Mouse (Mus musculus): ENCODE measurements around the gene Gm20481.
A peak's percentile ranks its signal among the peaks of the same experiment; 100 is the strongest.
"Not testable (repeated sequence)": the region's sequence is repeated elsewhere in the genome, so short reads cannot be mapped to it uniquely, and the experiment has no call there.

The Gm20481 gene

GRCm38 (mm10) chr17:35005158-35005557, 35.4 kb downstream of the Gm20481 start:
- peak in 1 of 2 experiments; percentile 12 for DNase-seq

- not testable (repeated sequence) for DNase-seq
These were observed 36.2 kb downstream of the Gm20481 start for GRCm38 (mm10) chr17:35005902-35006301.

GRCm38 (mm10) chr17:35007387-35007991, 37.8 kb downstream of the Gm20481 start:
- DNase-seq: no peak

- DNase-seq: peak; percentile 76 to 82
These were observed 39.9 kb downstream of the Gm20481 start for GRCm38 (mm10) chr17:35009586-35009985.

GRCm38 (mm10) chr17:35011440-35011839, 41.7 kb downstream of the Gm20481 start:
- DNase-seq: peak in 1 of 2 experiments; percentile 7

GRCm38 (mm10) chr17:35012430-35012829, 42.7 kb downstream of the Gm20481 start:
- DNase-seq: peak in 1 of 2 experiments; percentile 21

- DNase-seq: peak; percentile 8 to 20
These were observed 43.5 kb downstream of the Gm20481 start for GRCm38 (mm10) chr17:35013221-35013620.

- peak in 1 of 2 experiments; percentile 14 for DNase-seq
These were observed 45.6 kb downstream of the Gm20481 start for GRCm38 (mm10) chr17:35015296-35015695.

GRCm38 (mm10) chr17:35016376-35016775, 46.7 kb downstream of the Gm20481 start, which contains the start of gene Vwa7:
Vwa7 (plus strand) TSS chr17:35016579.
- DNase-seq: peak; percentile 88 to 90

GRCm38 (mm10) chr17:35016791-35017705, 47.3 kb downstream of the Gm20481 start:
- peak; percentile 49 to 53 for DNase-seq

GRCm38 (mm10) chr17:35017706-35018030, 48.0 kb downstream of the Gm20481 start:
- peak in 1 of 2 experiments; percentile 28 for DNase-seq

GRCm38 (mm10) chr17:35018171-35018570, 48.5 kb downstream of the Gm20481 start:
- DNase-seq: peak in 1 of 2 experiments; percentile 14

GRCm38 (mm10) chr17:35019894-35020293, 50.2 kb downstream of the Gm20481 start:
- DNase-seq: peak in 1 of 2 experiments; percentile 14

- no peak for DNase-seq
These were observed 50.8 kb downstream of the Gm20481 start for GRCm38 (mm10) chr17:35020551-35020950.

- peak; percentile 93 to 98 for DNase-seq
These were observed 51.6 kb downstream of the Gm20481 start for GRCm38 (mm10) chr17:35021163-35021808.
